Comparison of ENCODE assay signal across 20 mouse cellular contexts in genomic region chr1:98167800-98168199, GRCm38 (mm10).
A peak's percentile ranks its signal among the peaks of the same experiment; 100 is the strongest.
DNase-seq lines count a peak whose midpoint lies in the region; ATAC-seq lines count a peak whose summit lies in the region.
"Had no signal": no experiment of that assay in that cellular context is flagged by ENCODE, and none has a peak within 500 bp of the region (broad histone marks: within the 10 kb centered on the region; RNA-seq: fewer than 3 reads in every experiment).

No protein-coding gene starts in this region.

- no peaks in the 10 kb centered on the region for H3K4me1 ChIP-seq in forebrain, embryonic 14.5 days (ENCODE audit: control insufficient read depth, insufficient read depth, low read length)
- H3K4me1 ChIP-seq in forebrain, embryonic 15.5 days: no peaks in the 10 kb centered on the region
- H3K4me1 ChIP-seq: embryonic facial prominence, embryonic 13.5 days; embryonic facial prominence, embryonic 15.5 days; forebrain, embryonic 10.5 days; forebrain, embryonic 12.5 days had no signal

- no peak overlapping the region for H3K27ac ChIP-seq in forebrain, embryonic 14.5 days (ENCODE audit: low read depth, low read length)
- no peak overlapping the region for H3K27ac ChIP-seq in forebrain, embryonic 15.5 days (replicated peaks)
- H3K27ac ChIP-seq: embryonic facial prominence, embryonic 13.5 days; embryonic facial prominence, embryonic 15.5 days; forebrain, embryonic 10.5 days; forebrain, embryonic 12.5 days had no signal

- no peaks in the 10 kb centered on the region for H3K27me3 ChIP-seq in forebrain, embryonic 14.5 days (replicated peaks; ENCODE audit: control insufficient read depth, insufficient read depth, low read length)
- H3K27me3 ChIP-seq in forebrain, embryonic 15.5 days: no peaks in the 10 kb centered on the region
- H3K27me3 ChIP-seq: embryonic facial prominence, embryonic 13.5 days; embryonic facial prominence, embryonic 15.5 days; forebrain, embryonic 12.5 days had no signal

- no peak for DNase-seq in forebrain, embryonic 14.5 days (ENCODE audit: low spot score)
- DNase-seq in heart, adult 8-10 months (ENCODE audit: low spot score): no peak
- DNase-seq: adrenal gland, adult 2 months; adrenal gland, postnatal 10 days; adrenal gland, postnatal 36 days; B cell, adult 2 months; cerebellum, adult 11-12 months; cerebellum, adult 2 months; cerebellum, adult 9-10 months; cerebellum, postnatal 10 days; cerebellum, postnatal 25 days; embryo, embryonic 11 days had no signal

- no peaks in the 10 kb centered on the region for H3K36me3 ChIP-seq in forebrain, embryonic 14.5 days (ENCODE audit: control insufficient read depth, insufficient read depth, low read length)
- H3K36me3 ChIP-seq in forebrain, embryonic 15.5 days: no peaks in the 10 kb centered on the region
- H3K36me3 ChIP-seq: embryonic facial prominence, embryonic 13.5 days; embryonic facial prominence, embryonic 15.5 days; forebrain, embryonic 10.5 days; forebrain, embryonic 12.5 days had no signal

- no peak overlapping the region for H3K4me3 ChIP-seq in forebrain, embryonic 14.5 days (ENCODE audit: low read depth, low read length)
- no peak overlapping the region for H3K4me3 ChIP-seq in forebrain, embryonic 15.5 days
- H3K4me3 ChIP-seq: embryonic facial prominence, embryonic 13.5 days; embryonic facial prominence, embryonic 15.5 days; erythroblast, embryonic 14.5 days; forebrain, embryonic 10.5 days; forebrain, embryonic 12.5 days had no signal

- no peak overlapping the region for H3K4me2 ChIP-seq in forebrain, embryonic 14.5 days (ENCODE audit: low read length)
- no peak overlapping the region for H3K4me2 ChIP-seq in forebrain, embryonic 15.5 days (replicated peaks)
- H3K4me2 ChIP-seq: embryonic facial prominence, embryonic 13.5 days; embryonic facial prominence, embryonic 15.5 days; forebrain, embryonic 12.5 days had no signal

- no peaks in the 10 kb centered on the region for H3K9me3 ChIP-seq in forebrain, embryonic 14.5 days (replicated peaks; ENCODE audit: control insufficient read depth, low read length)
- H3K9me3 ChIP-seq in forebrain, embryonic 15.5 days: no peaks in the 10 kb centered on the region
- H3K9me3 ChIP-seq: embryonic facial prominence, embryonic 13.5 days; embryonic facial prominence, embryonic 15.5 days; forebrain, embryonic 10.5 days; forebrain, embryonic 12.5 days had no signal

- ATAC-seq in forebrain, embryonic 14.5 days: peak; percentile 48
- no peak for ATAC-seq in forebrain, embryonic 15.5 days (replicated peaks)
- peak; percentile 64 for ATAC-seq in megakaryocyte, adult 5-6 weeks (ENCODE audit: poor library complexity, severe bottlenecking)
- no peak for ATAC-seq in CD4-positive, CD25-positive, alpha-beta regulatory T cell, adult 4 months

- H3K9ac ChIP-seq in forebrain, embryonic 14.5 days (ENCODE audit: low read length): no peak overlapping the region
- no peak overlapping the region for H3K9ac ChIP-seq in forebrain, embryonic 15.5 days (replicated peaks)
- H3K9ac ChIP-seq: embryonic facial prominence, embryonic 13.5 days; embryonic facial prominence, embryonic 15.5 days; forebrain, embryonic 12.5 days had no signal

- 87% methylated on average over 4 of the region's 4 CpGs for WGBS in forebrain, embryonic 14.5 days
- WGBS in forebrain, embryonic 15.5 days: 82% methylated on average over 4 of the region's 4 CpGs

Comparison
In these comparisons a context has a peak if more than half of its experiments do, and no peak if none do; other contexts are left out.
1. ATAC-seq: peak in forebrain, embryonic 14.5 days (single experiment) and megakaryocyte, adult 5-6 weeks (single experiment); none in forebrain, embryonic 15.5 days (single experiment) and CD4-positive, CD25-positive, alpha-beta regulatory T cell, adult 4 months (single experiment).